Mouse (Mus musculus): Measurements from ENCODE around the gene Zfp747.

The Zfp747 gene

GRCm38 (mm10) chr7:127333240-127333639, 42.6 kb downstream of the Zfp747 start:
- no peak for DNase-seq (ENCODE audit: low read depth, low spot score)

GRCm38 (mm10) chr7:127326685-127327084, 49.2 kb downstream of the Zfp747 start:
- DNase-seq (ENCODE audit: low read depth, low spot score) = no peak

- DNase-seq (ENCODE audit: low read depth, low spot score) = no peak
These were observed 50.3 kb downstream of the Zfp747 start for GRCm38 (mm10) chr7:127325550-127325949.

- no peak for DNase-seq (ENCODE audit: low read depth, low spot score)
These were observed 50.9 kb downstream of the Zfp747 start for GRCm38 (mm10) chr7:127324944-127325343.

All from telencephalon, adult 2 months (tissue).